Mouse (Mus musculus) neutrophil, adult 5-6 weeks (primary cell): Measurements from ENCODE around the gene Aqp6. TPM values are rescaled to one million over a fixed set of nuclear protein-coding genes. Genes with fewer than 3 reads are reported as not detected.

ENCODE experiments used
- ATAC-seq: fragments of 151-379, 151-347 bp; 2 replicates; pipeline ENCODE4 v1.8.0; 2017; ENCODE audit warnings: mild to moderate bottlenecking, moderate TSS enrichment; ENCODE audit not compliant: insufficient number of reproducible peaks, poor library complexity, low FRiP score, severe bottlenecking; ENCODE audit errors: extremely low read depth
- total RNA-seq: library from RNA; stranded (forward); fragments of 200-1000 nt; gene quantifications from 2 replicates; pipeline ENCODE4 v1.2.3, GENCODE M21; 2017

The Aqp6 gene
- total RNA-seq, 1 experiment from 2014 or later: not detected

- peak; percentile 34 for ATAC-seq
Measured at GRCm38 (mm10) chr15:99596056-99596687, 5.0 kb upstream of the Aqp6 start.

DNA sequence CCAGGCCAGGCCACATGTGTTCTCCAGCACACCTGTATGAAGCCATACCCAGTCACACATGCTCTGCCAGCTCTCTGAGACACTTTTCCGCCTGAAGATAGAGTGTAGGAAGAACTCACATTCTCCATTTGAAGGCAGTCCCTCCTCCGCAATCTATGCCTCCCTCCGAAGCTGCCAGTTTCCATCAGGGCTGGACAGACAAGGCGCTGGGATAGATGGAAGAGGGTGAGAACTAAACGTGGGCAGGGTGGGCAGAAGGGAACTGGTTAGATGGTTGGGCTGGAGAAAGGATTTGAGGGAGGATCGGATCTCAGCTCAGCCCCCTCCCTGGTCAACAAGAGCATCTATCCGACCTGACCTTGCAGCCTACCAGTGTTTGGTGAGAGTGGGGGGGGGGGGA is 4.4 kb upstream of the Aqp6 start:
- ATAC-seq: no peak

DNA sequence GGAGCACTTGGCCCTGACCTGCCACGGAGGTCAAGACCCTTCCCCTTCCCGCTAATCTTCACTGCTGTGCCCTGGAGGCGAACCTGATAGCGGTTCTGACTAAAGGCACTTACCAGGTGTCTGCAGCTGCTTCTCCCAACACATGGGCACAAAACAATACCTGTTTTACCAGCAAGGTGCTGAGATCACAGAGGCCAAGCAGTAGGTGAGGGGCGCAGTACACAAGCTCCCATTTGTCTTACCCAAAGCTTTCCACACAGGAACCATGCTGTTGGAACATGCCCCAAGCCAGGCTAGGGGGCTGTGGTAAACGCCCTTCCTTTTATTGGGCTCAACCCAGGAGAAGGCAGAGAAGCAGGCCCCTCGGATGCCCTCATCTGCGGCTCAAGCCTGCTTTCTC is 3.6 kb upstream of the Aqp6 start:
- ATAC-seq: no peak

DNA sequence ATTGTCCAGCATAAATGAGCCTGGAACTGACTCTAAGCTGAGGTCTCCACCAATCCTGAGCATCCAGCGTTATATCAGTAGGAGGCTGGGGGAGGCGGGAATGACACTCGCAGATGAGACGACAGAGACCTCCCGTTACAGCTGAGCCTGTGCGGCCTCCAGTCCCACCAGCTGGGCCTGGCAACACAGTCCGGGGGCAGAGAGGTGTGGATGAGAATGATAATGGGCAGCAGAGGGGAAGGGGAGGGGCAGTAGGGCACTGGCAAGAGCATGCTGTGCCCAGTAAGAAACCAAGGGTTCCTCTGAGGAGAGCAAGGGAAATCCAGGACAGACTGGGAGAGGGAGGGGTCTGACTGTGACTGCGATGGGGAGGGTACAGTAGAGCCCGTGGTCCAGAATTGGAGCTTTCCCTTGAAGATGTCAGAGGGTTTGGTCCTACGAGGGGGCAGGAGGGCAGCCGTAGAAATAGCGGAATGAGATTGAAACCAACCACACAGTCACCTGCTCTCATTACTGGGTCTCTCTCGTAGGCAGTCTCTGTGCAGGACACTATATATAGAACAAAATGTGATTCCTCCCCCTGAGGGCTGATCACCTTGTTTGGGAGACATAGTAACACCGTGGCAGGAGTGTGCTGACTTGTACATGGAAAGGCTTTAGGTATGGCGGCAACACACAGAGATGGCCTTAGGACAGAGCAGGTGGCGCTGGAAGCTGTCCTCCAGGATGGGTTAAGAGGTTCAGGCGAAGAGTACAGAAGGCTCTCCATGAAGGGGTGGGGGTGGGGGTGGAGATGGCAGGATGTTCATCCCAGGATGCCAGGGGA is 1.7 kb upstream of the Aqp6 start:
- no peak for ATAC-seq

- no peak for ATAC-seq
Measured at GRCm38 (mm10) chr15:99601823-99602120, 572 bp downstream of the Aqp6 start.

GRCm38 (mm10) chr15:99602206-99602820 is 1.1 kb downstream of the Aqp6 start:
- no peak for ATAC-seq

DNA sequence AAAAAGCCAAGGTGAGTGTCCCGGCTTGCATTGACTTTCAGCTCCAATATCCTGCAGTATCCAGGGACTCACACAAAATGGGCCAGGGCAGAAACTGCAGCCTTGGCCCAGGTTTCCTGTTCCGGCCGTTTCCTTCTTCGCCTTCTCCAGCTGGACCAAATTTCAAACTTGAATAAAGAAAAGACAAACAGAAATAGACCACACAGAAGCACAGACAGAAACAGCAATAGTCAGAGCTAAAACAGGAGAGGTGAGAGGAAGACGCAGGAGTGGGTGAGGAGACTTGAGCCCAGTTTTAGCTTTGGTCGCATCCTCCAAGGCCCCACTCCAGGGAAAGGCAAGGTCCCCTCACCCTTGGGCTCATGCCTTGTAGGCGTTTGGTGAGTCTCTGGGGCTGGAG is 2.0 kb downstream of the Aqp6 start:
- ATAC-seq: no peak

DNA sequence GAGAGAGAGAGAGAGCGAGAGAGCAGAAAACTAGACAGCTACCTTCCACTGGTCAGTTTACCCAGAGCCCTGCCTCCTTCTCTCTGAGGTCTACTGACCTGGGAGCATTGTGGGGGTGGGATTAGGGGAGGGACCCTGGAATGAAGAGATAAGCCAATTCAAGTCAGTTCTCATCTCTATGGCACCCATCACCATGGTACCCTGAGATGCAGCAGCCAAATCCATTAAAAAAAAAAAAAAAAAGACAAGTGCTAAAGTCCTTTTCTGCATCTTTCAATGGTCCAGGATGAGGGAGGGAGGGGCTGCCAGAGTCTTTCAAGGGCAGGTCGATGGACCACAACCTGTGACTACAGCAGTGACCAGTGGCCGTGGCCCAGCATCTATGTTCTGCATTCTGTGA is 4.4 kb downstream of the Aqp6 start:
- no peak for ATAC-seq

GRCm38 (mm10) chr15:99606515-99606914 is 5.3 kb downstream of the Aqp6 start:
- ATAC-seq: no peak

DNA sequence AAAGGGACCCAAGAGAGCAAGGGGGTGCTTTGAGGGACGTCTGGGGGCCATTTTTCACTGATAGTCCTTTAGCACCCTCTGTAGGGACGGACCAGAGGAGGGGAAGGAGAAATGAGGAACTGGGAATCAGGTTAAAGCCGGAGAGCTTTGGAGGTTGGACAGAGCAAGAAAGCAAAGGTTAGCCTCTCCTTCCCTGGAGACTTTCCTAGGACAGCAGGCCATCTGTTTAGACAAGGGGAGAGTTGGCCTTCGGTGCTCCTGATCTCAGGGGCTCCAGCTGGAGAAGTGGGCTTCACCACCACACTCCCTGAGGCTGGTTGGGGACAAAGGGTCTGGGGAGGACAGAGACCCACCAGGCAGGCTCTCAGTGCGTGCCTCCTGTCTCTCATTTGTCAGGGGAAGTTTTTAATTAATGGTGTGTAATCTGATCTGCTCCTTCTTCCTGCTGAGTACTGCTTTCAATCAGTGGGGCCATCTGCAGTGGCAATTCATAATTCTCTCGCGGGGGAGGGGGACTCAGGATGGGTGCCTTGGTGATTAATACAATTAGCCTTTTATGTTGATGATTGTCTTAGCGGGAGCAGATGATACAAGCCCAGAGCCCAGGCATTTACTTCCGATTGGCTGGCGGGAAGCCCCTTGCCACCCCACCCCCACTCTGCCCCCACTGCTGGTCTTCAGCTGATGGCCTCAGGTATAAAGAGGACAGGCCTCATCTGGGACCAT is 6.4 kb downstream of the Aqp6 start:
- no peak for ATAC-seq

GRCm38 (mm10) chr15:99608382-99609125 is 7.4 kb downstream of the Aqp6 start:
- ATAC-seq: no peak

- ATAC-seq: no peak
Measured at GRCm38 (mm10) chr15:99611563-99611962, 10.4 kb downstream of the Aqp6 start.

GRCm38 (mm10) chr15:99614273-99614672 is 13.1 kb downstream of the Aqp6 start:
- no peak for ATAC-seq

GRCm38 (mm10) chr15:99614753-99615152 is 13.6 kb downstream of the Aqp6 start:
- no peak for ATAC-seq

GRCm38 (mm10) chr15:99615246-99615645 is 14.0 kb downstream of the Aqp6 start:
- ATAC-seq: no peak

- ATAC-seq: no peak
Measured at GRCm38 (mm10) chr15:99618595-99618994, 17.4 kb downstream of the Aqp6 start.

DNA sequence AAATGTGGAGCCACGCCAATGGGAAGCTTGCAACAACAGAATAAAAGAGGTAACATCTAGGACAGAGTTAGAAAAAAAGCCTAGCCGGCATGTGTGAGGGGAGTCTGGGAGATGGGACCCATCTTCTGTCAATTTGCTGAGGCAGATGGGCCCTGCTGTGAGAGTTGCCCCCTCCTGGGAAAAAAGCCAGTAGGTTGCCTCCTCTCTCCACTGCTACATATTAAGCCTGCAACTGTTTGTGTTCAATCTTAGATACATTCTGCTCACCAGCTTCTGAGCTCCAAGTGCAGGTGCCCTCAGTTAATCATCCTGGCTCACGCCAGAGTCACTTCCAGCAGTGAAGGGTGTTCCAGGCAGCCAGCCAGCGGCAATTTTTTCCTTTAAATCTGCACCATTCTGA is 18.6 kb downstream of the Aqp6 start:
- ATAC-seq: no peak

- ATAC-seq: no peak
Measured at GRCm38 (mm10) chr15:99622063-99622462, 20.9 kb downstream of the Aqp6 start.

DNA sequence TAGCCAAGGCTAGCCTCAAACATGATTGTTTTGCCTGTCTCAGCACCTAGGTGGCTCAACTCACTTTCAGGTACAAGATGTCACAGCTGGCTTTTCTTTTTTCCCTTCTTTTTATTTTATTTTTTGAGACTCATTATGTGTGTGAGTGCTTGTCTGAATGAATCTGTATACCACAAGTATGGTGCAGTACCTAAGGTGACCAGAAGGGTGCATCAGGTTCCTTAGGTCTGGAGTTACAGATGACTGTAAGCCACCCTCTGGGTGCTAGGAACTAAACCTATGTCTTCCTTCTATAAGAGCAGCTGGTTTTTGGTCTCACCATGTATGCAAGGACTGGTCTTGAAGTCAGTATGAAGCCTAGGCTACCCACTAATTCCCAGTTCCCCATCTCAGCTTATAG is 30.4 kb downstream of the Aqp6 start:
- ATAC-seq: no peak
